Mouse (Mus musculus): ENCODE results near the gene Marco.

The Marco gene

DNA sequence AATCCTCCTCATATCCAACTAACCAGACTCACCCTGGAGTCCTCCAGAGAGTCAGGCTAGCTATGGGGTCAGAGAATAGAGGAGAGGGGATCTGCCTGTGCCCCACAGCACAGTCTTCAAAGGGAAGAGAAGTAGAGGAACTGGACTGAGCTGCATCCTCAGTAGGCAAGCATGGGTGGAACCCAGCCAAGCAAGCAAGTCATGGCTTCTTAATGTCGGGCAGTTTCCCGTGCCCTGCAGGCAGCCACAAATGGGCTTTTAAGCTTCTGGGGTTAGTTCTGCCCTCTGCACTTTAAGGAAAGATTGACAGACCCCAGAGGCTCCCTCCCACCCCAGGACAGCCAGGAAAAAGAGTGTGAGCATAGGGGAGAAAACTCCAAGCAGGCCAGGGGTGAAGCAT, 63.2 kb downstream of the Marco start:
- no peak for DNase-seq (ENCODE audit: low read depth, low spot score)

DNA sequence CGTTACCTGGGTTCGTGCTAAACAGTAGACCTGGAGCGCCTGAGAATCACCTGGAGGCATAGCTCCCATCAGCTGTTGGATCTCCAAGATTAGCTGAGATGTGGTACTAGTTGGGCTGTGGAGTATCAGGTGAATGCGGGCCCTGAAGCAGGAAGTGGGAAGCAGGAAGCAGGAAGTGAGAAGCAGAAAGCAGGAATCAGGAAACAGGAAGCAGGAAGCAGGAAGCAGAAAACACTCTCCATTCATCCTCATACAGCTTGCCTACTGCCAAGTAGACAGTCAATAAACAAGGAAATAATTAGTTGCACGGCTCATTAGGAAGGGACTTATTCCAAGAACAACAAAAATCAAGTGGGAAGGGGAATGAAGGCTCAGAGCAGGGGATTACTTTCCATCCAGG, 69.2 kb downstream of the Marco start:
- DNase-seq (ENCODE audit: low read depth, low spot score): no peak

GRCm38 (mm10) chr1:120430171-120430570, 74.7 kb downstream of the Marco start:
- no peak for DNase-seq (ENCODE audit: low read depth, low spot score)

- no peak for DNase-seq (ENCODE audit: low read depth, low spot score)
These were observed 79.2 kb downstream of the Marco start for GRCm38 (mm10) chr1:120425587-120425986.
